Mouse (Mus musculus): ENCODE results near the gene Pabpc4. TPM values are rescaled to one million over a fixed set of nuclear protein-coding genes. Genes with fewer than 3 reads are reported as not detected.
A peak's percentile ranks its signal among the peaks of the same experiment; 100 is the strongest.

The Pabpc4 gene
- total and polyA plus RNA-seq, 3 experiments, result 98.9 to 277 (median 110) TPM

DNA sequence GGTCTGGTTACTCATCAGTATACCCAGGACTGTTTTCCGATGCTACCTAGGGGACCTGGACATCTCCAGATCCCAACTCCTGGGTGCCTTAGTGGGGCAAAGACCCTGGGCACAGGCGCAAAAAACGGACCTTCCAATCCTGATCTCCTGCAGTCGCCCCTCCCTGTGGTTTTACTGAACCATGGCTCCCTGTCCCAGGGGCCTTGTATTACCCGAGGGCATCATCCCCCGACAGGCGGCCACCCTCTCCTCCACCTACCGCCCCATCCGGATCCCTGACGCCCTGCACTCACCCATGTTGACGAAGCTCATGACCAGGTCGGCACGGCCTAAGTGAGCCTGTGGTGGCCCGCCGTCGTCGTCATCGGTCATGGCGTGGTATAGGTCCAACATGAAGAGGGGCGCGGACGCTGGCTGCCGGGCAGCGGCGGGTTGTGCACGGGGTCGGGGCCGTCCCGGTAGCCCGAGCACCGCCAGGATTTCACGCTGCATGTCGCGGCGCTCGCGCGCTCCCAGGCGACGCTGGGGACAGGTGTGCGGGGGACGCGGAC is 80.0 kb downstream of the Pabpc4 start:
- DNase-seq, result no peak

DNA sequence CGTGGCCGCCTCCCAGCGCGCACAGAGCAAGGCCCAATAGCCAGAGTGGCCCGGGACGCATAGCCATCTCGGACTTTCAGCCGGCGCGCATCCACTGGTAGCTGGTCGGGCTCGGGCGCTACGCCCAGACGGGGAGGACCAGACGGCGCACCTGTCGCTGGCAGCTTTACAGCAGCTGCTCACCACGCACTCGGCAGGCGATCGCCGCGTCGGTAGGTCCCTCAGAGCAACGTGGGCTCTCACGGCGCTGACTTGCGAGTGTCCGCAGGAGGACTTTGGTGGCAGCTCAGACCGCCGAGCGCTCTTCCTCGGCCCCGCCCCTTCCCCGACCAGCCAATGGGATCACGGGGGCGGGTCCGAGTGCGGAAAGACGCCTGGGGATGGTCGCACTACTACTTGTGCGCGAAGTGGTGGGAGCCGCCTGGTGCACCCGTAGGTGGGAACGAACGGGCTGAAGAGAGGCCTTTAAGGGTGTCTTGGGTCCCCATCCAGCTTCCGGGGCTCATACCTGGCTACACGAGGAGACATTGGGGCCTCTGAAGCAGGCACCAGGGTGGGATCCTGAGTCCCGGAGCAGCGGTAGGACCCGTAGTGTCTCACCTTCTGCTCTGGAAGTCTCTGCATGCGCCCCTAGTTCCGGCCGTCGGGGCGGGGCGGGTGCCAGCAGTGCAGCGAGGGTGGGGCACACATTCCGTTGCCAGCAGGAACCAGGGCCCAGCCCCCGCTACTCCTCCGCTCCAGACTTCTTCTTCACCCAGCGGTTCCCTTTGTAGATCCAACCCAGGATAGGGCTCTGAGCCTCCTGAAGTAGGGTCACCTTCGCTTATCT is 80.7 kb downstream of the Pabpc4 start, which contains the start of gene Bmp8a:
Gene Bmp8a (minus strand): TSS at position 611 of the 829 bp plus-strand sequence.
- DNase-seq, result peak; percentile 85

GRCm38 (mm10) chr4:123343471-123343789 is 81.3 kb downstream of the Pabpc4 start:
- DNase-seq, result no peak

Other genes starting within 250 kb of the Pabpc4 start
- 10 to 100 TPM; 17.0 to 21.8 TPM for gene Trit1, start 245.8 kb upstream of the Pabpc4 start, total RNA-seq (2021)
- gene Trit1, start 245.8 kb upstream of the Pabpc4 start, polyA plus RNA-seq (2012; rRNA removed), result 3.4 and 4.3 TPM in 2 replicates
- gene Bmp8b, start 157.2 kb upstream of the Pabpc4 start, total RNA-seq (2021), result not detected
- gene Bmp8b, start 157.2 kb upstream of the Pabpc4 start, polyA plus RNA-seq (2012; rRNA removed), result 0.03 and 0.17 TPM in 2 replicates
- gene Oxct2b, start 146.1 kb upstream of the Pabpc4 start, total RNA-seq (2021), result not detected
- gene Oxct2b, start 146.1 kb upstream of the Pabpc4 start, polyA plus RNA-seq (2012; rRNA removed), result not detected in 2 replicates
- gene Ppie, start 122.4 kb upstream of the Pabpc4 start, total RNA-seq (2021), result 10 to 100 TPM; 42.4 to 59.1 TPM
- 9.1 and 10.5 TPM in 2 replicates for gene Ppie, start 122.4 kb upstream of the Pabpc4 start, polyA plus RNA-seq (2012; rRNA removed)
- 1 to 10 TPM; 3.1 to 5.4 TPM for gene Hpcal4, start 79.1 kb upstream of the Pabpc4 start, total RNA-seq (2021)
- 3.1 and 4.9 TPM in 2 replicates for gene Hpcal4, start 79.1 kb upstream of the Pabpc4 start, polyA plus RNA-seq (2012; rRNA removed)
- 10 to 100 TPM; 38.8 to 82.5 TPM for gene Nt5c1a, start 60.8 kb upstream of the Pabpc4 start, total RNA-seq (2021)
- gene Nt5c1a, start 60.8 kb upstream of the Pabpc4 start, polyA plus RNA-seq (2012; rRNA removed), result 21.3 and 23.3 TPM in 2 replicates
- gene Heyl, start 28.8 kb upstream of the Pabpc4 start, total RNA-seq (2021), result 10 to 100 TPM in 1 of 2 experiments, 1 to 10 TPM in 1; 4.3 to 11.5 TPM
- gene Heyl, start 28.8 kb upstream of the Pabpc4 start, polyA plus RNA-seq (2012; rRNA removed), result 4.5 and 5.9 TPM in 2 replicates
- gene Oxct2a, start 61.3 kb downstream of the Pabpc4 start, total RNA-seq (2021), result not detected
- not detected in 2 replicates for gene Oxct2a, start 61.3 kb downstream of the Pabpc4 start, polyA plus RNA-seq (2012; rRNA removed)
- under 1 TPM in 1 of 2 experiments, not detected in 1; 0.21 TPM for gene Bmp8a, start 80.9 kb downstream of the Pabpc4 start, total RNA-seq (2021)
- 0.17 and 0.18 TPM in 2 replicates for gene Bmp8a, start 80.9 kb downstream of the Pabpc4 start, polyA plus RNA-seq (2012; rRNA removed)

Measured in adrenal gland, adult 2 months (tissue).